16 mouse cellular contexts compared by ENCODE assay signal in genomic region chr4:23433606-23434005, GRCm38 (mm10).
"Had no signal": no experiment of that assay in that cellular context is flagged by ENCODE, and none has a peak within 500 bp of the region (broad histone marks: within the 10 kb centered on the region; RNA-seq: fewer than 3 reads in every experiment).

No protein-coding gene starts in this region.

- H3K27ac ChIP-seq: neural tube, embryonic 13.5 days; neural tube, embryonic 15.5 days; stomach, embryonic 15.5 days; stomach, postnatal 0 days had no signal

- H3K4me1 ChIP-seq: neural tube, embryonic 13.5 days; neural tube, embryonic 15.5 days; stomach, embryonic 15.5 days had no signal

- H3K27me3 ChIP-seq: neural tube, embryonic 13.5 days; neural tube, embryonic 15.5 days; stomach, embryonic 15.5 days had no signal

- H3K4me3 ChIP-seq: neural tube, embryonic 13.5 days; neural tube, embryonic 15.5 days; stomach, embryonic 15.5 days had no signal

- H3K9ac ChIP-seq: neural tube, embryonic 13.5 days; neural tube, embryonic 15.5 days; stomach, embryonic 15.5 days had no signal

- DNase-seq: retina, postnatal 1 day; right cerebral cortex, adult 18-20 months; right cerebral cortex, postnatal 14 days; right cerebral cortex, postnatal 25 days; right cerebral cortex, postnatal 4 days; spleen, adult 18-20 months; thymus, adult 18-20 months; thymus, adult 2 months; thymus, postnatal 14 days; thymus, postnatal 25 days; thymus, postnatal 36 days; thymus, postnatal 4 days had no signal

- H3K4me2 ChIP-seq: neural tube, embryonic 13.5 days; neural tube, embryonic 15.5 days; stomach, embryonic 15.5 days had no signal

- H3K9me3 ChIP-seq: neural tube, embryonic 13.5 days; neural tube, embryonic 15.5 days; stomach, embryonic 15.5 days had no signal

- H3K36me3 ChIP-seq: neural tube, embryonic 13.5 days; neural tube, embryonic 15.5 days; stomach, embryonic 15.5 days had no signal
